Mouse (Mus musculus): ENCODE measurements around the gene Stat4.

GRCm38 (mm10) chr1:52039626-52040025 lies 52.7 kb downstream of the Stat4 start:
- TF ChIP-seq GATA1 (IDR thresholded peaks at IDR 0.05; ENCODE audit: low read length), result no peak
- TF ChIP-seq TAL1 (IDR thresholded peaks at IDR 0.05; ENCODE audit: low read length), result no peak

Measured in erythroblast, embryonic 14.5 days (primary cell).